Mouse (Mus musculus) megakaryocyte progenitor cell, adult 5-6 weeks (primary cell): ENCODE results near the gene Tmem219. TPM values are rescaled to one million over a fixed set of nuclear protein-coding genes. Genes with fewer than 3 reads are reported as not detected.

Experiments
- ATAC-seq: replicated peaks from 2 replicates; pipeline ENCODE4 v1.8.0; 2016; ENCODE audit warnings: mild to moderate bottlenecking, moderate TSS enrichment, inconsistent platforms; ENCODE audit not compliant: poor library complexity
- total RNA-seq, 2 experiments: library from RNA; stranded (forward) in 1 of 2; stranded (reverse) in 1 of 2; fragments of 157-497, 149-512 nt in 1 of 2; fragments of 200-1000 nt in 1 of 2; gene quantifications; 2 replicates each; pipeline versions ENCODE4 v1.2.3 to v1.2.4; 2015 to 2017

Tmem219 gene
- total RNA-seq, 2 experiments from 2014 or later = 28.8 to 36.4 TPM

DNA sequence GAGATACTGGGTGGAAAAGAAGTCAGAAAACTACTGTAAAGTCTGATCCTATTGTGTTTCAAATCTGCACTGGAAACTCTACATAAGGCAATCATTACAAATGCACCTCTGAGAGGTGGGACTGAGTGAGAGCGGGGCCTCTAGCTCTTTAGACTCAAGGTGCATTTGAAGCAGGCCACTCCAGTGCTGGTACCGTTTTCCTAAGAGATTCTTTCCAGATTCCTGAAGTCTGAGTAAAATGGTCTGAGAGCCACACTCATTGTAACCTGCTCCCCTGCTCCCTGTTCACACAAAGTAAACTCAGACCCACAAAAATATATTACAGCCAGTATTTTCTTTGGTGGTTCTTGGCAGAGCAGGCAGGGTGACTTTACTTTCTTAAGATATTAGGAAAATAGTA, 55.2 kb downstream of the Tmem219 start:
- ATAC-seq = no peak

DNA sequence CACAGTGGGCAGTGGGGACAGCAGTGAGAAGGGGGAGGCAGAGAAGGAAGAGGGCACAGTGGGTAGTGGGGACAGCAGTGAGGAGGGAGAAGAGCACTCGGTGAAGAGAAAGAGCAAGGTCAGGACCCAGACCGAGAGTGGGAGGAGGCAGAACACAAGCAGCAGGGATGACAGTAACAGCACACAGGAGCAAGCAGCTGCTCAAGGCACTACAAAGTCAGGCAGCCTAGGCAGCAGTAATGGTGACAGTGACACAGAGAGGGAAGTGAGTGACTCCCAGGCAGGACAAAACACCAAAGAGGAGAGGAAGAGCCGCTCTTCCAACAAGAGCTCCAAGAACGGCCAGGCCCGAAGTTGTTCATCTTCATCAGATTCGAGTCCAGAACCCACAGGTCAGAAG, 58.9 kb downstream of the Tmem219 start:
- no peak for ATAC-seq

DNA sequence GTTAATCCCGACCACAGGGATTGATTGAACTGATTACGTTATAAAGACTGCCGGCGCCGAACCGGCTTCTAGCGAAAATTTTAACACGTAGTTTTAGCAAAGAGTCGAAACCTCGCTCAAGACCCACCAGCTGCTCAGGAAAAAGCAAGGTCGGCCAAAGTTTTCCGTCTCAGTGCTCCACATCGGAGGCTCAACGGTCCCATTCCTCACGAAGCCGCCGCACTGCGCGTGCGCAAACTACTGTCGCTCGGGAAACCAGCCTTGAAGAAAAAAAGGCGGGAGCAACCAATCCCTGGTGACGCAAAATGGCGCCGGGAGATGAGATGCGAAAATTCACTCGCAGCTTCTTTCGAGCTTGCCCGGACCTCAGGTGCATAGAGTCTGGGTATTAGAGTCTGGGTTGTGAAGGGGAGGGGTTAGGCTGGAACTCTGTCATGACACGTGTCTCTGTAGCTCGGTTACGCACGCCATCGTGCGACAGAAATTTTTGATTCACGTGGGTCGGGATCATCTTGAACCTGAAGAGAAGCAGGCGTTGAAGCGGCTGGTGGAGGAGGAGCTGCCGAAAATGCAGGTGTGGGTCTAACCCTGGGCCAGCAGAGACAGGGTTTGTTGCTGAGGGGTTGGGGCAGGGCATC, 60.5 kb downstream of the Tmem219 start, which contains the start of gene Ino80e:
Ino80e (minus strand) TSS at position 231 of the 638 bp plus-strand sequence.
- ATAC-seq = peak; percentile 61

DNA sequence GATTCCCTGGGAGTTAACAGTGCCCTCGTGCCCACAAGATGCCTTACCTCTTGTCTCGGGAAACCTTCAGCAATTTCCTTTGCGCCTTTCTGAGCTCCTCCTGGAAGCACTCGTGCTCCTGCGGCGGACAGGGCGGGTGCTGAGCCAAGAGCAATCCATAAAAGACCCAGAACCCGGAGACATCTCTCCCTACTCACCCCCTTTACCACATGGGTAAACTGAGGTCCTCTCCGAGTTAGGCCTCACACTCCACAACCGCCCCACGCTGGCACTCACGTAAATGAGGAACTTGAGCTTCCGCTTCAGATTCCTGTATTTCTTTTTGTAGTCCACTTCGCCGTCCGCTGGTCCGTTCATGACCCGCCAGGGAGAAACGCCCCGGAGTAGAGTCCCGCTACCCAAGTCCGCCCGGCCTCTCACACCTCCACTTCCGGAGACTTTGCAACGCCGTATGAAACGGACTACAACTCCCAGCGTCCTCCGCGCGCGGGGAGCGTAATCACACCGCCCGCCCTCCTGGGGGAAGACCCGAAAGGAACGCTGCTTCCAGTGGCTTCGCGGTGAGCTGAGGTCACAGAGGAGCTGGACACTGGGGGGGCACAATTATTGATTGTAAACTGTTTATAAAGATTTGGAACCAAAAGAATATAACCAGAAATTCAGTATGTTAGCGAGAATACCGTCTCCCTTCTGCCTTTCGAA, 61.1 kb downstream of the Tmem219 start, which contains the start of gene Hirip3:
Hirip3 (plus strand) TSS at position 544 of the 702 bp plus-strand sequence.
- ATAC-seq = peak; percentile 89

DNA sequence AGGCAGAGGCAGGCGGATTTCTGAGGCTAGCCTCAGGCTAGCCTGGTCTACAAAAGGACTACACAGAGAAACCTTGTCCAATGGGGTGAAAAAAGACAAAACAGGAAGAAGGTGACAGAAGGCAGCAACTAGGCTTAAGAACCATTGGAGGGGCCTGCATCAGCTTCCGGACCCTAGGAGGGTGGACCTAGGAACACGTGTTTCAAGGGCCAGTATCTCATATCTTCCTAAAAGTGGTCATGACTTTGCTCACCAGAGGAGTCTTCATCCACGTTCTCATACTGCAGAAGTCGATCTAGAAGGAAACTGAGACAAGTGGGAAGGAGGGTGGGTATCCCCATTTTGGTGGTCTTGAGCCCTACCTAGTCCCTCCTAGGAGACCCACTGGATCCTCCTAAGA, 61.7 kb downstream of the Tmem219 start:
- no peak for ATAC-seq

DNA sequence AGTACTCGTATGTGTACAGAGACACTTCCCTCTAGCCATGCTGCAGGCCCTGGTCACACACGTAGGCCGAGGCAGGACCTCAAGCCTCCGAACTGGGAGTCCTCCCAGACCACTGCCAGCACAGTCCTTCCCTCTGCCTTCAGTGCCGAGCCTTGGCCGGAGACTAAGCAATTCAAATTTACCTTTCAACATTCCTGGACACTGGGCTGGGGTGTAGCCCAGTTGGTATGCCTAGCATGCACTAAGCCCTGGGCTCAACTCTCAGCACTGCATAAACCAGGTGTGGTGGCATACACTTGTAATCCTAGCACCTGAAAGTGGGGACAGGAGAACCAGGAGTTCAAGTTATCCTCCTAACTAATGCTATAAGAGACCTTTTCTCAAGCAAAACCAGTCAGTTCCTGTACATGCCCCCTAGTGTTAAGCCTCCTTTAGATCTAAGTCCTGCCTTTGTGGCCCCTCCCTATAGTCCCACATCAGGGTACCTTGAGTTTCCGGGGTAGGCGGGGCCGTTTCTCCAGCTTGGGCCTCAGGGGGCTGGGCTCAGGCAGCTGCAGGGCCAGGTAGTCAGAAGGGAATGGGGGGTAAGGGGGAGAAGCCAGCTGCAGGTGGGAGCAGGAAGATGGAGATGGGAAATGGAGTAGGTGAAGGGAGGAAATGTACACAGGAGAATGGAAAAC, 65.8 kb downstream of the Tmem219 start:
- ATAC-seq = no peak

DNA sequence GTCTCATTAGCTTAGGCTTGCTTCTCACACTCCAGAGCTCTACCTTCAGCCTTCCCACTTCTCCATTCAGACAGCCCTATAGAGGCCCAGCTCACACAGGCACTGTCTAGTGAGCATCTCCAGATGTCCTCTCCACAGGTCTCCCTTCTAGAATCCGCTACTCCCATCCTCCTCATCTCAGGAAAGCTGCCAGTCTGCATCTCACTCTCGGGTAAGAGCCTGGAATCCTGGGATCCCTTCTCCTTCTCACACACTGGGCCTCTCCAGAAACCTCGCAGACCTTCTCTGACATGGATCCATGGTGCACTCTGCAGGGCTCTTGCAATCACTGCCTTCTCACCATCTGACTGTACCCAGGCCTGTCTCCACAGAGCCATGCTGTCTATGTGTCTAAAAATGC, 67.1 kb downstream of the Tmem219 start:
- ATAC-seq = no peak

DNA sequence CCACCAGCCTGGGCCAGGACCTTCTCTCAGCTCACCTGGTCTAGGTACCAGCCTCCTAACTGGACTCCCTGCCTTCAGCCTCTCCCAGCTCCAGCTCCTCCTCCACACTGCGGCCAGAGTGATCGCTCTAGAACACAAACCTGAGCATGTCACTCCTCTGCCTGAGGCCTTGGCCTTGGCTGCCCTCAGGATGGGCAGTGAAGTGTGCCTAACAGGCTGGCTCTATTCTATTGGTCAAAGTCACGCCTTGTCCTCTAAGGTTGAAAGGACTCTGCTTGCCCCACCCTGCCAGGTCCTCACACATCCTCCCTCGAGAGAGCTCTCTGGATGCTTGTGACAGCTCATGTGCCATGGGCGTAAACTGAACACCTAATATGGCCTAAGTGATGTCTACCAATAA, 69.3 kb downstream of the Tmem219 start:
- ATAC-seq = no peak

DNA sequence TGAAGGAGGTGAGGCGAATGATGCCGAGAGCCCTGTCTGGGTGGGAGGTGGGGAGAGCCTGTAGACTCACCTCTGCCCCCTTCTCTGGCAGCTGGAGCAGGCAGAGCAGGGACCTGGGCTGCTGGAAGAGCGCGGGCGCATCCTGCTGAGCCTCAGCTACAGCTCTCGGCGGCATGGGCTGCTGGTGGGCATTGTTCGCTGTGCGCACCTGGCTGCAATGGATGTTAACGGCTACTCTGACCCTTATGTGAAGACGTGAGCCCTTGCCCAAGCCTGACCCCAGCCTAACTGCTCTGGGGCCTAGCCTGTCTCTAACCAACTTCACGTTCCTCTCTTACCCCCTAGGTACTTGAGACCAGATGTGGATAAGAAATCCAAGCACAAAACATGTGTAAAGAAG, 71.5 kb downstream of the Tmem219 start:
- no peak for ATAC-seq

DNA sequence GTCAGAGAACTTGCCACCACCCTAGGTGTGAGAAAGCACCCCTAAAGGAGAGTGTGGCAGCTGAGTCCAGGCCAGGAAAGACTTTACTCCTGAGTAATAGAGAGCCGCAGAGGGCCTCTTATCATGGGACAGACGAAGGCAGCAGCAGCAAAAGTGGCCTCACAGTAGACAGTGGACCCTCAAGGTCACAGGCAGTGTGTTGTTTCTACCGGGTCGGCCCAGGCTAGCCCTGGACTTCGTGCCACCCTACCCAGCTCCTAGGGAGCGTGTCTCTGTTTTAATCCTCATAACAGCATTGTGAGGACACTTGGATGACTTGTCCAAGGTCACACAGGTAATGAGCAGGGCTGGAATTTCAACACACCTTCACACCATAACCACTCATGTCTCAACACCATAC, 72.6 kb downstream of the Tmem219 start:
- ATAC-seq = no peak

DNA sequence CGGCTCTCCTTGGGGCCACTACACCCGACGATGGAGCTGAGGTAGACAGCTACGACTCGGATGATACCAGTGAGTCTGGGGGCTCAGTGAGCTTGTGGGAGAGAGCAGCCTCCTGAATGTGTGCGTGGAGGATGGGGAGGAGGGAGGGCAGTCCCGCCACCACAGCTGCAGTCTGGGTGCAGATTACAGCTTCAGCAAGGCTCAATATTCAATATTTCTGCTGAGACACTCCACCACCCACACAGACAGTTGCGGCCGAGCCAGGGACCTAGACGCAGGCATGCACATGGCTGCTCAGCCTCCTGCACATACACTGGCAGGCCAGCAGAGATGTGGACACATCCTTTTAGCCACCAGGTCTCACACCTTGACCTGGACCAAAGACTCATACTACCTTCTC, 73.9 kb downstream of the Tmem219 start:
- 0 out of 2 replicates have a peak, but pooled peaks have one; percentile 2 for ATAC-seq

DNA sequence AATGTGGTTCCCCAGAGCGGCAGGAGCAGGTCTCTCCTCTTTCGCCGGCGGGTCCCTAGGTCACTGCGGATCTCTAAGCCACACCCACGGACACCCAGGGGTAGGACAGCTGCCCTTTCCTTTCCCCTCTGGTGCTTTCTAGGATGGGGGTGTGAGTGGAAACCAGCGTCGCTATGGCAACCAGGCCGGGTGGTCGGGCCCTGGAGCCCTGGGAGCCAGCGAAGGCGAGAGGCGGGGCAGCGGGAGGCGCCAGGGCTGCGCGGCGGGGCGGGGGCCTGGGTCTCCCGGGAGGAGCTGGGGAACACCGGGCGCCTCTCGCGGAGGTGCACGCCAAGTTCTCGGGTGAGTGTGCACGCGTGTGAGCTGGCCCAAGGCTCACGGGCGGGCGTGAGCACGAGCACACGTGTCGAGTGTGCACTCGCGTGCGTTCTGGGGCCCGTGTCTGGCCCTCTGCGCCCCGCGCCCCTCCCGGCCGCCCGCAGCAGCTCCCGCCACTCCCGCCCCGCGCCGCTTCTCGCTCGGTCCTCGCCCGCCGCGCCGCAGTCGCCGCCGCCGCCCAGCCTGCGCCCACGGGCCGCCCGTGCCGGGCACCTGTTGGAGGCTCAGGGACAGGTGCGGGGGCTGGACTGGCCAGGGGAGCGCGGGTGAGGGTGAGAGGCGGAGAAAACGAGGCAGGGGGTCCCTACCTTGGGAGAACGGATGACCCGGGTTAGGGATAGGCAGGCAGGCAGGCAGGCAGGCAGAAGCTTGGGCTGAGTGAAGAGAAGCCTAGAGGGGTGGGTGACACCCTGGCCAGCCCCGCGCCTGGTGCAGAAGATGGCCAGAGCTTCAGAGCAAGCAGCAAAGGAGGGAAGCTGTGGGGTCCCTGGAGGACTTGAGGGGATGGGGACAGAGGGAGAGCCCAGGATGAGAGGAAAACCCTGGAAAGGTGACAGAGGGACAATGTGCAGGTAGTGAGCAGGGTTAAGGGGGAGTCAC, 75.0 kb downstream of the Tmem219 start:
- ATAC-seq = no peak; the same call in 1 of the 2 replicates

DNA sequence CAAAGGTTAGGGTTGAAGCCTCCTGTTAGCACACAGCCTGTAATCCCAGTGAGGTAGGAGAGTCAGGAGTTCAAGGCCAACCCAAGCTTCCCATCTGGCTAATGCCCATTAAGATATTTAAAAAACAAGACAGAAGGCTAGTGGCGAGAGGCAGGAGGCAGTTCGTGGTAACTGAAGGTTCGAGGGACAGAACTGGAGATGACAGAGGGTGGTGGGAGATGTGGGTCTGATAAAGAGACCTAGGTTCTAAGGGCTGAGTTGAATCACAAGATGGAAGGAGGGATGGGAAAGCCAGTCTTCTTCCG, 75.6 kb downstream of the Tmem219 start, which contains the start of gene Doc2a:
Doc2a (plus strand) TSS at position 301 of the 305 bp plus-strand sequence.
- ATAC-seq = no peak

DNA sequence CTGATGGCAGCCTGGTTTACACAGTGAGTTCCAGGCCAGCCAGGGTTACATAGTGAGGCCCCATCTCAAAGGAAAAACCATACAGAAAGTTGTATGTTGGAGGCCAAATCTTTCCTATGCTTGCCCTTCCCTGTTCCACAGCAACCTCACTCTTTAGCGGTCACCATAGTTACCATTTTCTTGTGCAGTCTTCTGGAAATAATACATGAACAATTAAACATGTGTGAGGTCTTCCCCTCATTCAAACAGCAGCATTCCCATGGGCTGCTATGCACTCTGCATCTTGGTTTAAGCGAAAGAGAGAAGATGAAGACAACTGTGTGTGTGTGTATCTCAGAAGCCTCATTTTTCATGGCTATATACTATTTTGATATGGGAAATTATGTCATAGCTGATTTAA, 77.2 kb downstream of the Tmem219 start:
- no peak for ATAC-seq

DNA sequence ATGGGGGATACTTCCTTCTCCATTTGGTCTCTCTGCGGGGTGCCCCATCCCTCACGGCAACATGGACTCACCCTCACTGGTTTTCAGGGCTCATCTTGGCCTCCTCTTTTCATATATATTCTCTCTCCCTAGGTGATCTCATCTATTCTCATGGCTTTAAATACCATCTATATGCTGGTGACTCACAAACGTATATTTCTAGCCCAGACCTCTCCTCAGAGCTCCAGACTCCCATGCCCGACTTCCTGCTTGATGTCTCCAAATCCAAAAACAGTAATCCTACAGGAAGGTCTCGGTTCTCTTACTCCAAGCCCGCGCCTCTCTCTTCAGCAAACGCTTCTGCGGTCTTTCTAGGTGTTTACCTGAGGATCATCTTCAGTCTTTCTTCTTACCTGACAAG, 79.4 kb downstream of the Tmem219 start:
- no peak for ATAC-seq

Other genes starting within 250 kb of the Tmem219 start
Only the 30 nearest of the 31 such genes appear.
- gene Bola2, start 227.5 kb downstream of the Tmem219 start, total RNA-seq (2015) = 89.8 and 95.2 TPM in 2 replicates
- 168 and 218 TPM in 2 replicates for gene Bola2, start 227.5 kb downstream of the Tmem219 start, total RNA-seq (2017)
- 4.2 and 4.8 TPM in 2 replicates for gene Slx1b, start 227.1 kb downstream of the Tmem219 start, total RNA-seq (2015)
- gene Slx1b, start 227.1 kb downstream of the Tmem219 start, total RNA-seq (2017) = 4.6 and 4.7 TPM in 2 replicates
- gene Coro1a, start 215.1 kb downstream of the Tmem219 start, total RNA-seq (2015) = 259 and 365 TPM in 2 replicates
- 366 and 525 TPM in 2 replicates for gene Coro1a, start 215.1 kb downstream of the Tmem219 start, total RNA-seq (2017)
- gene Mapk3, start 163.3 kb downstream of the Tmem219 start, total RNA-seq (2015) = 86.5 and 106 TPM in 2 replicates
- 36.0 and 41.3 TPM in 2 replicates for gene Mapk3, start 163.3 kb downstream of the Tmem219 start, total RNA-seq (2017)
- 8.4 and 13.3 TPM in 2 replicates for gene Gdpd3, start 156.6 kb downstream of the Tmem219 start, total RNA-seq (2015)
- 7.1 and 7.7 TPM in 2 replicates for gene Gdpd3, start 156.6 kb downstream of the Tmem219 start, total RNA-seq (2017)
- 25.4 and 32.4 TPM in 2 replicates for gene Ypel3, start 146.0 kb downstream of the Tmem219 start, total RNA-seq (2015)
- gene Ypel3, start 146.0 kb downstream of the Tmem219 start, total RNA-seq (2017) = 11.8 and 15.1 TPM in 2 replicates
- gene Tbx6, start 141.4 kb downstream of the Tmem219 start, total RNA-seq (2015) = 0.34 and 0.42 TPM in 2 replicates
- 0.14 TPM in 1 of 2 replicates, not detected in the other for gene Tbx6, start 141.4 kb downstream of the Tmem219 start, total RNA-seq (2017)
- gene Ppp4c, start 130.4 kb downstream of the Tmem219 start, total RNA-seq (2015) = 209 and 216 TPM in 2 replicates
- gene Ppp4c, start 130.4 kb downstream of the Tmem219 start, total RNA-seq (2017) = 113 and 131 TPM in 2 replicates
- gene Fam57b, start 125.2 kb downstream of the Tmem219 start, total RNA-seq (2015) = not detected in 2 replicates
- not detected in 2 replicates for gene Fam57b, start 125.2 kb downstream of the Tmem219 start, total RNA-seq (2017)
- gene 4930451I11Rik, start 91.3 kb downstream of the Tmem219 start, total RNA-seq (2015) = not detected in 2 replicates
- not detected in 2 replicates for gene 4930451I11Rik, start 91.3 kb downstream of the Tmem219 start, total RNA-seq (2017)
- gene Doc2a, start 75.5 kb downstream of the Tmem219 start, total RNA-seq (2015) = not detected in 2 replicates
- gene Doc2a, start 75.5 kb downstream of the Tmem219 start, total RNA-seq (2017) = 0.07 TPM in 1 of 2 replicates, not detected in the other
- 21.8 and 27.5 TPM in 2 replicates for gene Hirip3, start 60.9 kb downstream of the Tmem219 start, total RNA-seq (2015)
- gene Hirip3, start 60.9 kb downstream of the Tmem219 start, total RNA-seq (2017) = 215 and 246 TPM in 2 replicates
- 83.1 and 83.9 TPM in 2 replicates for gene Ino80e, start 60.5 kb downstream of the Tmem219 start, total RNA-seq (2015)
- 36.3 and 38.5 TPM in 2 replicates for gene Ino80e, start 60.5 kb downstream of the Tmem219 start, total RNA-seq (2017)
- gene Taok2, start 38.2 kb downstream of the Tmem219 start, total RNA-seq (2015) = 16.5 and 19.4 TPM in 2 replicates
- gene Taok2, start 38.2 kb downstream of the Tmem219 start, total RNA-seq (2017) = 30.2 and 32.6 TPM in 2 replicates
- gene Kctd13, start 6.0 kb upstream of the Tmem219 start, total RNA-seq (2015) = 6.6 and 11.5 TPM in 2 replicates
- 8.9 and 13.2 TPM in 2 replicates for gene Kctd13, start 6.0 kb upstream of the Tmem219 start, total RNA-seq (2017)
- not detected in 2 replicates for gene Asphd1, start 26.7 kb upstream of the Tmem219 start, total RNA-seq (2015)
- not detected in 2 replicates for gene Asphd1, start 26.7 kb upstream of the Tmem219 start, total RNA-seq (2017)
- 0.46 and 1.6 TPM in 2 replicates for gene Sez6l2, start 27.6 kb upstream of the Tmem219 start, total RNA-seq (2015)
- 0.34 and 0.37 TPM in 2 replicates for gene Sez6l2, start 27.6 kb upstream of the Tmem219 start, total RNA-seq (2017)
- 41.2 and 42.3 TPM in 2 replicates for gene Cdipt, start 53.0 kb upstream of the Tmem219 start, total RNA-seq (2015)
- gene Cdipt, start 53.0 kb upstream of the Tmem219 start, total RNA-seq (2017) = 50.1 and 54.7 TPM in 2 replicates
- 4.3 and 4.9 TPM in 2 replicates for gene Cdiptos, start 53.2 kb upstream of the Tmem219 start, total RNA-seq (2015)
- 0.62 and 3.2 TPM in 2 replicates for gene Cdiptos, start 53.2 kb upstream of the Tmem219 start, total RNA-seq (2017)
- gene Mvp, start 91.7 kb upstream of the Tmem219 start, total RNA-seq (2015) = 2.2 and 5.1 TPM in 2 replicates
- gene Mvp, start 91.7 kb upstream of the Tmem219 start, total RNA-seq (2017) = 17.4 and 19.2 TPM in 2 replicates
- gene Pagr1b, start 93.6 kb upstream of the Tmem219 start, total RNA-seq (2015) = not detected in 2 replicates
- not detected in 2 replicates for gene Pagr1b, start 93.6 kb upstream of the Tmem219 start, total RNA-seq (2017)
- gene Pagr1a, start 94.4 kb upstream of the Tmem219 start, total RNA-seq (2015) = 44.2 and 55.4 TPM in 2 replicates
- gene Pagr1a, start 94.4 kb upstream of the Tmem219 start, total RNA-seq (2017) = 39.8 and 48.1 TPM in 2 replicates
- gene Gm42742, start 98.2 kb upstream of the Tmem219 start, total RNA-seq (2015) = 0.69 TPM in 1 of 2 replicates, not detected in the other
- 0.21 and 3.7 TPM in 2 replicates for gene Gm42742, start 98.2 kb upstream of the Tmem219 start, total RNA-seq (2017)
- 0.74 and 1.1 TPM in 2 replicates for gene Prrt2, start 98.3 kb upstream of the Tmem219 start, total RNA-seq (2015)
- gene Prrt2, start 98.3 kb upstream of the Tmem219 start, total RNA-seq (2017) = 0.44 TPM in 1 of 2 replicates, not detected in the other
- 93.4 and 103 TPM in 2 replicates for gene Maz, start 104.1 kb upstream of the Tmem219 start, total RNA-seq (2015)
- gene Maz, start 104.1 kb upstream of the Tmem219 start, total RNA-seq (2017) = 64.2 and 64.5 TPM in 2 replicates
- gene Kif22, start 119.6 kb upstream of the Tmem219 start, total RNA-seq (2015) = 76.8 and 89.8 TPM in 2 replicates
- 67.8 and 84.8 TPM in 2 replicates for gene Kif22, start 119.6 kb upstream of the Tmem219 start, total RNA-seq (2017)
- gene Zg16, start 164.4 kb upstream of the Tmem219 start, total RNA-seq (2015) = 4.4 and 4.7 TPM in 2 replicates
- 1.7 and 4.0 TPM in 2 replicates for gene Zg16, start 164.4 kb upstream of the Tmem219 start, total RNA-seq (2017)
- gene AI467606, start 168.4 kb upstream of the Tmem219 start, total RNA-seq (2015) = 27.4 and 27.5 TPM in 2 replicates
- gene AI467606, start 168.4 kb upstream of the Tmem219 start, total RNA-seq (2017) = 17.5 and 20.6 TPM in 2 replicates
- gene Qprt, start 199.3 kb upstream of the Tmem219 start, total RNA-seq (2015) = 2.0 and 3.5 TPM in 2 replicates
- 1.1 and 1.9 TPM in 2 replicates for gene Qprt, start 199.3 kb upstream of the Tmem219 start, total RNA-seq (2017)
- 86.0 and 93.4 TPM in 2 replicates for gene Spn, start 214.9 kb upstream of the Tmem219 start, total RNA-seq (2015)
- 294 and 316 TPM in 2 replicates for gene Spn, start 214.9 kb upstream of the Tmem219 start, total RNA-seq (2017)